Mouse (Mus musculus) CH12.LX (cell line): ENCODE measurements around the gene Mcm5. TPM values are rescaled to one million over a fixed set of nuclear protein-coding genes. Genes with fewer than 3 reads are reported as not detected.
A peak's percentile ranks its signal among the peaks of the same experiment; 100 is the strongest.

ENCODE experiments used
- DNase-seq: peaks from one replicate; pipeline ENCODE4 v3.0.0-alpha.2; 2013; ENCODE audit errors: extremely low read depth
- H3K27ac ChIP-seq: 2 replicates; pipeline ENCODE4 v1.5.1; 2012; ENCODE audit warnings: low read depth, mild to moderate bottlenecking, control low read depth, moderate library complexity; ENCODE audit not compliant: insufficient read depth
- H3K27me3 ChIP-seq: replicated peaks from 2 replicates; pipeline ENCODE3; 2012; ENCODE audit warnings: inconsistent platforms
- H3K36me3 ChIP-seq, 2 experiments: replicated peaks in 1 of 2; 2 replicates each; pipeline versions ENCODE3 to v1.6.1; 2012; ENCODE audit warnings: inconsistent platforms in 1 of 2, low read length in 1 of 2, mild to moderate bottlenecking in 1 of 2, mixed read lengths in 1 of 2, moderate library complexity in 1 of 2; ENCODE audit not compliant: control insufficient read depth in 1 of 2, insufficient read depth in 1 of 2
- H3K4me1 ChIP-seq, 2 experiments: 2 replicates each; pipeline ENCODE4 v1.6.1; 2012; ENCODE audit warnings: inconsistent platforms in 1 of 2, moderate library complexity in 1 of 2; ENCODE audit not compliant: insufficient read depth in 2 of 2, control insufficient read depth in 1 of 2
- H3K4me2 ChIP-seq: 2 replicates; pipeline ENCODE4 v1.6.1; 2012; ENCODE audit warnings: low read depth, mild to moderate bottlenecking, control low read depth; ENCODE audit not compliant: poor library complexity, insufficient read depth, severe bottlenecking
- H3K4me3 ChIP-seq, 3 experiments: fragments of 150-350 bp in 1 of 3; sonication (generic) in 1 of 3; replicated peaks in 1 of 3; 2 replicates each; pipeline versions ENCODE3 to v1.5.1; 2011 to 2012; ENCODE audit warnings: low read depth in 2 of 3, low read length in 2 of 3, mild to moderate bottlenecking in 2 of 3, moderate library complexity in 2 of 3, control low read depth in 1 of 3, improper control_type of control experiment in 1 of 3, inconsistent platforms in 1 of 3, mixed read lengths in 1 of 3; ENCODE audit not compliant: poor library complexity in 1 of 3
- H3K79me2 ChIP-seq: replicated peaks from 2 replicates; pipeline ENCODE4 v1.6.1; 2012; ENCODE audit warnings: mild to moderate bottlenecking, moderate library complexity; ENCODE audit not compliant: control insufficient read depth, poor library complexity, insufficient read depth, severe bottlenecking; ENCODE audit errors: extremely low read depth
- H3K9ac ChIP-seq: 2 replicates; pipeline ENCODE4 v1.6.1; 2012; ENCODE audit warnings: low read depth, mild to moderate bottlenecking, control low read depth, moderate library complexity; ENCODE audit not compliant: insufficient read depth
- H3K9me3 ChIP-seq: replicated peaks from 2 replicates; pipeline ENCODE3; 2012; ENCODE audit warnings: low read length, inconsistent platforms, mixed read lengths
- BHLHE40 ChIP-seq: IDR thresholded peaks from 2 replicates; pipeline ENCODE4 v1.6.1; 2011; ENCODE audit warnings: mild to moderate bottlenecking, low read depth, low read length, improper control_type of control experiment
- CHD1 ChIP-seq: IDR thresholded peaks from 2 replicates; pipeline ENCODE4 v1.6.1; 2012; ENCODE audit warnings: low read depth, low read length, improper control_type of control experiment, inconsistent platforms
- CHD2 ChIP-seq: IDR thresholded peaks from 2 replicates; pipeline ENCODE4 v1.6.1; 2011; ENCODE audit warnings: low read length, improper control_type of control experiment
- E2F4 ChIP-seq: IDR thresholded peaks from 2 replicates; pipeline ENCODE4 v1.6.1; 2011; ENCODE audit warnings: low read depth, low read length, improper control_type of control experiment; ENCODE audit not compliant: insufficient replicate concordance
- ELF1 ChIP-seq: IDR thresholded peaks from 2 replicates; pipeline ENCODE4 v1.6.1; 2014; ENCODE audit warnings: low read depth, mild to moderate bottlenecking, inconsistent platforms, low read length, improper control_type of control experiment
- EP300 ChIP-seq: IDR thresholded peaks from 2 replicates; pipeline ENCODE4 v1.6.1; 2011; ENCODE audit warnings: low read length, improper control_type of control experiment
- ETS1 ChIP-seq: conservative IDR thresholded peaks from 2 replicates; pipeline ENCODE4 v1.6.1; 2012; ENCODE audit warnings: low read depth, mild to moderate bottlenecking, inconsistent platforms, low read length, improper control_type of control experiment, moderate library complexity
- JUN ChIP-seq: IDR thresholded peaks from 2 replicates; pipeline ENCODE4 v1.6.1; 2011; ENCODE audit warnings: low read depth, mild to moderate bottlenecking, low read length, improper control_type of control experiment, moderate library complexity; ENCODE audit not compliant: insufficient read depth
- MEF2A ChIP-seq: IDR thresholded peaks from 2 replicates; pipeline ENCODE4 v1.6.1; 2014; ENCODE audit warnings: low read depth, mild to moderate bottlenecking, inconsistent platforms, low read length, improper control_type of control experiment, borderline replicate concordance
- MYC ChIP-seq: IDR thresholded peaks from 2 replicates; pipeline ENCODE4 v1.6.1; 2011; ENCODE audit warnings: low read depth, mild to moderate bottlenecking, improper control_type of control experiment, low read length
- PAX5 ChIP-seq: IDR thresholded peaks from 2 replicates; pipeline ENCODE4 v1.6.1; 2012; ENCODE audit warnings: low read length, inconsistent platforms, mixed read lengths
- POLR2A ChIP-seq: IDR thresholded peaks from 2 replicates; pipeline ENCODE4 v1.6.1; 2011; ENCODE audit warnings: low read depth, mild to moderate bottlenecking, improper control_type of control experiment, low read length
- POLR2AphosphoS2 ChIP-seq: IDR thresholded peaks from 2 replicates; pipeline ENCODE4 v1.6.1; 2011; ENCODE audit warnings: low read depth, low read length, improper control_type of control experiment
- RAD21 ChIP-seq: IDR thresholded peaks from 2 replicates; pipeline ENCODE4 v1.6.1; 2011; ENCODE audit warnings: low read depth, mild to moderate bottlenecking, low read length, improper control_type of control experiment, moderate library complexity
- SIN3A ChIP-seq: IDR thresholded peaks from 2 replicates; pipeline ENCODE4 v1.6.1; 2012; ENCODE audit warnings: low read length, improper control_type of control experiment, inconsistent platforms
- TBP ChIP-seq: conservative IDR thresholded peaks from 2 replicates; pipeline ENCODE4 v1.6.1; 2011; ENCODE audit warnings: low read depth, low read length, improper control_type of control experiment
- UBTF ChIP-seq: IDR thresholded peaks from 2 replicates; pipeline ENCODE4 v1.6.1; 2012; ENCODE audit warnings: low read depth, mild to moderate bottlenecking, inconsistent platforms, low read length, improper control_type of control experiment, moderate library complexity
- USF1 ChIP-seq: IDR thresholded peaks from 2 replicates; pipeline ENCODE4 v1.6.1; 2014; ENCODE audit warnings: low read depth, mild to moderate bottlenecking, inconsistent platforms, low read length, improper control_type of control experiment
- ZC3H11A ChIP-seq: IDR thresholded peaks from 2 replicates; pipeline ENCODE4 v1.6.1; 2012; ENCODE audit warnings: low read depth, mild to moderate bottlenecking, inconsistent platforms, low read length, improper control_type of control experiment
- ZKSCAN1 ChIP-seq: IDR thresholded peaks from 2 replicates; pipeline ENCODE4 v1.6.1; 2012; ENCODE audit warnings: low read depth, inconsistent platforms, low read length, improper control_type of control experiment, borderline replicate concordance
- ZMIZ1 ChIP-seq: IDR thresholded peaks from 2 replicates; pipeline ENCODE4 v1.6.1; 2012; ENCODE audit warnings: low read depth, mild to moderate bottlenecking, inconsistent platforms, low read length, improper control_type of control experiment
- ZNF384 ChIP-seq: IDR thresholded peaks from 2 replicates; pipeline ENCODE4 v1.6.1; 2012; ENCODE audit warnings: low read depth, low read length, improper control_type of control experiment, inconsistent platforms
- dilution Hi-C: fragments of 300-500 bp; cut with MboI; formaldehyde crosslinking; loops from 2 replicates; pipeline ENCODE4 v1.14.3; 2020; ENCODE audit warnings: low sequenced_read_pairs; ENCODE audit not compliant: extremely low pct_unique_long_range_greater_than_20kb, extremely low pct_ligation_motif_present
- in situ Hi-C: fragments of 300-500 bp; cut with MboI; formaldehyde crosslinking; loops from 3 replicates; pipeline ENCODE4 v1.14.3; 2019; ENCODE audit warnings: low sequenced_read_pairs, low pct_ligation_motif_present, low pct_unique_long_range_greater_than_20kb, mixed read lengths
- polyA plus RNA-seq: library from polyadenylated mRNA; unstranded; fragments of >175 nt; gene quantifications from 2 replicates; pipeline ENCODE4 v1.2.1, GENCODE M21; 2012; ENCODE audit warnings: low read depth; ENCODE audit not compliant: insufficient read length
- total RNA-seq, 2 experiments: library from RNA; depleted of rRNA; stranded (reverse); fragments of 300-350 nt in 1 of 2; fragments of >200 nt in 1 of 2; gene quantifications; 2 replicates each; pipeline ENCODE4 v1.2.3; 2012 to 2014

Mcm5 gene
- total and polyA plus RNA-seq, 3 experiments, result 259 to 332 (median 282) TPM

GRCm38 (mm10) chr8:75154855-75155478 is 45.6 kb downstream of the Mcm5 start:
- H3K79me2 ChIP-seq, result no peaks in the 10 kb centered on the region
- H3K36me3 ChIP-seq, result no peaks in the 10 kb centered on the region
- H3K4me2 ChIP-seq, result no peak overlapping the region
- no peak overlapping the region for H3K4me3 ChIP-seq
- in situ Hi-C loops (no loop called here), dilution Hi-C loops (no loop called here)
- H3K27me3 ChIP-seq, result no peaks in the 10 kb centered on the region
- H3K4me1 ChIP-seq, result peaks cover 0 to 27% of the 10 kb centered on the region in 2 experiments; a peak in 2 of 4 replicates
- DNase-seq, result peak; percentile 26
- no peaks in the 10 kb centered on the region for H3K9me3 ChIP-seq
- no peak overlapping the region for H3K27ac ChIP-seq
- no peak overlapping the region for H3K9ac ChIP-seq
- TF ChIP-seq USF1, result no peak
- TF ChIP-seq RAD21, result no peak
- TF ChIP-seq CHD2, result no peak
- TF ChIP-seq E2F4, result no peak

- H3K9me3 ChIP-seq, result no peaks in the 10 kb centered on the region
- no peak for DNase-seq
- no peak overlapping the region for H3K9ac ChIP-seq
- dilution Hi-C loops (no loop called here), in situ Hi-C loops (no loop called here)
- no peak overlapping the region for H3K27ac ChIP-seq
- no peaks in the 10 kb centered on the region for H3K79me2 ChIP-seq
- no peak overlapping the region for H3K4me2 ChIP-seq
- H3K4me3 ChIP-seq, result no peak overlapping the region
- no peaks in the 10 kb centered on the region for H3K36me3 ChIP-seq
- no peak for TF ChIP-seq EP300
- no peak for TF ChIP-seq ZKSCAN1
- no peak for TF ChIP-seq POLR2AphosphoS2
- no peak for TF ChIP-seq MYC
- no peak for TF ChIP-seq ZNF384
- no peak for TF ChIP-seq UBTF
- TF ChIP-seq SIN3A, result no peak
- TF ChIP-seq ELF1, result no peak
- no peak for TF ChIP-seq JUN
- no peak for TF ChIP-seq ZC3H11A
- no peak for TF ChIP-seq PAX5
- TF ChIP-seq CHD1, result no peak
- TF ChIP-seq ZMIZ1, result no peak
- TF ChIP-seq RAD21, result no peak
- TF ChIP-seq POLR2A, result no peak
- no peak for TF ChIP-seq ETS1
- TF ChIP-seq BHLHE40, result no peak
- no peak for TF ChIP-seq TBP
- no peak for TF ChIP-seq MEF2A
- peaks cover 0 to 24% of the 10 kb centered on the region in 2 experiments; a peak in 2 of 4 replicates for H3K4me1 ChIP-seq
- H3K27me3 ChIP-seq, result no peaks in the 10 kb centered on the region
These were observed 46.5 kb downstream of the Mcm5 start for GRCm38 (mm10) chr8:75155740-75156322.
